Mouse (Mus musculus) WW6 (cell line): ENCODE results near the gene Alg10b.

Experiments used
- DNase-seq: peaks from one replicate; pipeline ENCODE4 v3.0.0-alpha.2; 2013; ENCODE audit warnings: low read depth, low spot score

Gene Alg10b

GRCm38 (mm10) chr15:90223969-90224750, at the start of gene Alg10b:
Gene Alg10b (plus strand): TSS chr15:90224311.
- peak; percentile 74 for DNase-seq

DNA sequence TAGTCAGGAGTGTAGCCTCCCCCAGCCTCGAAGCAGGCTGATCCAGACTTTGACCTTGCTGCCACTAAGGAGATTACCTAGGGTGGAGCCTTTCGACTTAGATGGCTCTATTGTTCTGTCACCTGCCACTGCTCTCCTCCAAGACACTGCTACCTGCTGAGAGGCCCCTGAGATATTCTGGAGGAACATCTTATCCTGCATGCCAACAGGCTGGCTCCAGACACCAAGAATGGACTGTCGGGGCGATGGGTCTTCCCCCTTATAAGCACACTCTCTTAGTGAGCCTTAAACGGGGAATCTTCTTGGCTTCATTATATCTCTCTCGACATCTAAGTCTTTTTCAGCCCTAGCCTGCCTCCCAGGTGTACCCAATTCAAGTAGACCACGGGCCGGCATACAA, 41.0 kb upstream of the Alg10b start:
- DNase-seq = peak; percentile 9

DNA sequence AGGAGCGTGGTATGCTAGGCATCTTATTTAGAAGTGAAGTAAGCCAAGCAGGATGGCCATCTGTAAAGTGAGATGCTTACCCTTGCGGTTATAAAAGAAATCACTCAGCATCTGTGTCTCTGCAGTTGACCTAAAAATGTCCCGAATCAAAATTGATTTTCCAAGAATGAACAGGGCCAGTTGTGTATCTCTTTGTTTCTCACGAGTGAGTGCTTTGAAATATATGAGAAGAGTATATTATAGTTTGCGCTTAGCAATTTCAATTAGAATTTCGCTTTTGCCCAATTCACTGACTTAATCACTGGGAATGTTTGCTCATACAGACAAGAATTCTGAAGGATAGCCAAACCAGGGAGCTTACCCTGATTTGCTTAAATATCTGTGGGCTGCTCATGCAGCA, 40.6 kb upstream of the Alg10b start:
- DNase-seq = no peak

DNA sequence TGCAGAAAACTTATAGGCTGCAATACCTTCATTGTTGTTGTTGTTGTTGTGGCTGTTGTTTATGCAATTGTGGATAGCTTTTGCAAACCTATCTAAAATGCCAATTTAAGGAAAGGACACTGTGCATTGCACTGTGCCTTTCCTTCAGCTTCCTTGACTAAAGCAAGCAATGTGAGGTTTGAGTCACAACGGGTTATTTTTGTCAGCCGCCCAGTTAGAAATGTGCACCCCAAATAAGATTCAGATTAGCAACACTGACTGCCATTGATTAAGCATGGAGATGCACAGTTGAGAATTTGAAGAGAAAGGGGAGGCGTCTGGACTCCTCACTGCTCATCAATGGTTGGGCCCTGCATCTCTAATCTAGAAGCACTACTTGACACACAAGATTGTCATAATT, 39.4 kb upstream of the Alg10b start:
- no peak for DNase-seq

DNA sequence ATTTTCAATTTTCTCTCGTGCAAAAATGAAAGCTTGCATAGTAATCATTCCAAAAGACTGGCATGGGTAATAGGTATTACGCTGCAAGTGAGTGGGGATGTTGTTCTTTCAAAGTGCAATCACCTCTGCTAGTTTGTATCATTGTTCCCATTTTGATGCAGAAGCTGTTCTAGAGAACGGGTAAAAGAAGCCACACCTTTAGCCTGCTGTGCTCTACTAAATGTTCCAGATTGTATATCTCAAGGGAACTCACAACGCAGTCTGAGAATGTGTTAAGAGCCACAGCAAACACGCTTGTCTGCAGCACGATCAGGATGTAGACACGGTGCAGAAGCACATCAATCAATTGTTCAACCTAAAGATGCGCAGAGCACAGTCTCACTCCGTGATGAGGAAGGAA, 34.6 kb upstream of the Alg10b start:
- DNase-seq = no peak

DNA sequence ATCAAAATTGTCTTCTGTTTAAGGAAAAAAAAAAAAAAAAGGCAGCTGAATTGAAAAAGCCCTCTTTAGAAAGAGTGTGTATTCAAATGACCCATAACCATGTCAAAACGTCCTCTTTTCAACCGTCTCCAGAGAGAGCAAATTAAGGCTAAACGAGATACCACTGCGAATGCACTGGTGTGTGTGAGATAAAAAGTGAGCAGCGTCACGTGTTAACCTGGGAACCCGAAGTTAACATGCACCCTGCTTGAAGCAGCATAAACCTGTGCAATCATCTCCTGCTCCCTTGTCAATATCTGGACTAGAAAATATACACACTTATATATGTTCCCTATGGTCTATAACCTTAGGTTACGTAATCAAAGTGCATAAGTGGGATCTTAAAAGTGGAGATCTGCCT, 10.2 kb upstream of the Alg10b start:
- no peak for DNase-seq

DNA sequence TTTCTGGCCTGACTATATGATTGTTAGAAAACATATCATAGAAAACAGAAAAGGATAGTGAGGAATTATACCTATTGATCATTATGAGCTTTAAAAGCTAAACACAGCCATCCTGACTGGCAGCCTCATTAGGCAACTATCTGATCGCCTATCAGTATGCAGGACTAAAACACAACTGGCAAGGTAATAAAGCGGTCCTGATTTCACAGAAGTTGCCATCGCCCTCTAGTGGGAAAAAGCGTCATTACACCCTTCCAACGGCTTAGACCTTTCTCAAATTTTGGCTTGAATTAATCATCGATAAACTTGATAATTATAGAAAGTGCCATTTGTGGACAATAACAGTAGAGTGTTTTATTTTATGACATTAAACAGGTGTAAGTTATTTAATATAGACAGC, 9.2 kb upstream of the Alg10b start:
- DNase-seq = no peak

GRCm38 (mm10) chr15:90225058-90225575, 1.0 kb downstream of the Alg10b start:
- DNase-seq = peak; percentile 48

DNA sequence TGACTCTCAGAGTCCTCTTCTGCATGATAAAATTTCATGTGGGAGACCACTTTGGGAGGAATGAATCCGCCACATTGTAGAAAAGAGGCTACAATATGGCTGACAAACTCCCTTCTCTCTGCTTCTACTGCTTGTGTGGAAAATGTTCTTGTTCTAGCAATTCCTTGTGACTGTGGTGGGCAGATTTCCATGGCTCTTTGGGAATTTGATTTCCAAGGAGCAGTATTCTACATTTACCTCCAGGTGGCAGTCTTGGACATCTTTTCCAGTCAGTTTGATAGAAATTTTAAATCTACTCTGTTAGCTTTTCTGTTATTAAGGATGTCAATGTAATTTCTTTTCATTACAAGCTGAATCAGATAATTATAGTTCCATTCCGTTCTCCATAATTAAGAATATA, 13.5 kb downstream of the Alg10b start:
- no peak for DNase-seq

- DNase-seq = no peak
Observed at GRCm38 (mm10) chr15:90244081-90244480, 20.0 kb downstream of the Alg10b start.

- DNase-seq = no peak
Observed at GRCm38 (mm10) chr15:90249694-90250093, 25.6 kb downstream of the Alg10b start.

DNA sequence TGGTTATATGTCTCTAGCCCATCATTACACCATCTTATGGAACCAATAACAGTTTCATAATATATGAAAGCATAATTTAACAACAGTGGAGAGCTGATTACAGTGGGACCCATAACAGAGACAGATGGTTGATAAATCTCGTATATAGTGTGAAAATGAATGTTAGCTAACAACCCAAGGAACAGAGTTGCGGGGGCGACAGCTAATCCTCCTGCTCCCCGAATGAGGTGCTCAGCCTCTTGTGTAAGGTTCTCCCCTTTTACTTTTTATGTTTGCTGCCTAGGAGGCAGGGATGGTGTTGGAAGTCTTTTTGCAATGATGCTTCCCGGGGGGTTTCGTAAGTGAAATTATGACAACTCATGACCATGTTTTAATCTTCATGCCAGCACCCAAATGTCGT, 58.8 kb downstream of the Alg10b start:
- DNase-seq = no peak
